Mouse (Mus musculus) heart, embryonic 12.5 days (tissue): Measurements from ENCODE around the gene Gm12169. TPM values are rescaled to one million over a fixed set of nuclear protein-coding genes. Genes with fewer than 3 reads are reported as not detected.

Experiments
- ATAC-seq: fragments of 200-750 bp; cut with Nextera tagmentation; 2 replicates; pipeline ENCODE4 v1.8.0; 2017; ENCODE audit warnings: moderate TSS enrichment, moderate library complexity; ENCODE audit not compliant: insufficient number of reproducible peaks, low FRiP score
- H3K27ac ChIP-seq: fragments of 300-500 bp; sonication (generic); 2 replicates; pipeline ENCODE4 v1.5.1; 2016; ENCODE audit warnings: mild to moderate bottlenecking, moderate library complexity; ENCODE audit not compliant: poor library complexity, severe bottlenecking
- H3K27me3 ChIP-seq: fragments of 300-500 bp; sonication (generic); replicated peaks from 2 replicates; pipeline ENCODE4 v1.6.1; 2016; ENCODE audit warnings: mild to moderate bottlenecking, moderate library complexity
- H3K36me3 ChIP-seq: fragments of 300-500 bp; sonication (generic); 2 replicates; pipeline ENCODE4 v1.6.1; 2016; ENCODE audit warnings: mild to moderate bottlenecking, moderate library complexity
- H3K4me1 ChIP-seq: fragments of 300-500 bp; sonication (generic); replicated peaks from 2 replicates; pipeline ENCODE4 v1.6.1; 2016; ENCODE audit warnings: mild to moderate bottlenecking
- H3K4me2 ChIP-seq: fragments of 300-500 bp; sonication (generic); 2 replicates; pipeline ENCODE4 v1.6.1; 2016; ENCODE audit warnings: mild to moderate bottlenecking, moderate library complexity
- H3K4me3 ChIP-seq: fragments of 300-500 bp; sonication (generic); 2 replicates; pipeline ENCODE4 v1.5.1; 2016; ENCODE audit warnings: mild to moderate bottlenecking
- H3K9ac ChIP-seq: fragments of 300-500 bp; sonication (generic); 2 replicates; pipeline ENCODE4 v1.6.1; 2016; ENCODE audit warnings: mild to moderate bottlenecking, moderate library complexity
- H3K9me3 ChIP-seq: fragments of 300-500 bp; sonication (generic); replicated peaks from 2 replicates; pipeline ENCODE4 v1.6.1; 2016; ENCODE audit warnings: mild to moderate bottlenecking, moderate library complexity
- WGBS: fragments of 180-500 bp; shearing (Covaris S2); methylation state at CpG from one replicate; pipeline ENCODE4 v1.1.7; 2016; 5-methylcytosine and 5-hydroxymethylcytosine counted together
- polyA plus RNA-seq: library from polyadenylated mRNA; unstranded; fragments of >200 nt; fragmentation: Nextera tagmentation; extraction: Ambion mirVana; gene quantifications from 2 replicates; pipeline ENCODE4 v1.2.1, GENCODE M21; 2016

The Gm12169 gene
- polyA plus RNA-seq, 1 experiment from 2014 or later, result not detected

- H3K9ac ChIP-seq, result no peak overlapping the region
- WGBS, result 74% methylated on average over 2 of the region's 2 CpGs
- no peak overlapping the region for H3K4me2 ChIP-seq
- no peaks in the 10 kb centered on the region for H3K36me3 ChIP-seq
- H3K27ac ChIP-seq, result no peak overlapping the region
- H3K9me3 ChIP-seq, result no peaks in the 10 kb centered on the region
- ATAC-seq, result no peak
- no peaks in the 10 kb centered on the region for H3K27me3 ChIP-seq
- H3K4me3 ChIP-seq, result no peak overlapping the region
- H3K4me1 ChIP-seq, result peaks cover 5% of the 10 kb centered on the region
Measured at GRCm38 (mm10) chr11:46543530-46543929, 19.5 kb downstream of the Gm12169 start.

GRCm38 (mm10) chr11:46549721-46550120, 25.7 kb downstream of the Gm12169 start:
- Histone ChIP-seq H3K9me3 (no peaks in the 10 kb centered on the region), H3K36me3 (no peaks in the 10 kb centered on the region), H3K4me3 (no peak overlapping the region), H3K4me1 (no peaks in the 10 kb centered on the region), H3K9ac (no peak overlapping the region), H3K27ac (no peak overlapping the region), H3K4me2 (no peak overlapping the region), H3K27me3 (no peaks in the 10 kb centered on the region)
- no peak for ATAC-seq
- 78% methylated on average over 4 of the region's 4 CpGs for WGBS

GRCm38 (mm10) chr11:46552741-46553140, 28.7 kb downstream of the Gm12169 start:
- H3K9me3 ChIP-seq, result no peaks in the 10 kb centered on the region
- no peak overlapping the region for H3K4me2 ChIP-seq
- no peaks in the 10 kb centered on the region for H3K36me3 ChIP-seq
- H3K27me3 ChIP-seq, result no peaks in the 10 kb centered on the region
- no peak overlapping the region for H3K4me3 ChIP-seq
- WGBS, result 86% methylated on average over 3 of the region's 3 CpGs
- no peaks in the 10 kb centered on the region for H3K4me1 ChIP-seq
- no peak for ATAC-seq
- no peak overlapping the region for H3K9ac ChIP-seq
- no peak overlapping the region for H3K27ac ChIP-seq

GRCm38 (mm10) chr11:46561096-46561495, 37.1 kb downstream of the Gm12169 start:
- H3K4me2 ChIP-seq, result no peak overlapping the region
- no peaks in the 10 kb centered on the region for H3K4me1 ChIP-seq
- no peaks in the 10 kb centered on the region for H3K36me3 ChIP-seq
- WGBS, result 81% methylated on average over 4 of the region's 4 CpGs
- no peak for ATAC-seq
- H3K27me3 ChIP-seq, result no peaks in the 10 kb centered on the region
- H3K9ac ChIP-seq, result no peak overlapping the region
- H3K4me3 ChIP-seq, result no peak overlapping the region
- H3K9me3 ChIP-seq, result no peaks in the 10 kb centered on the region
- no peak overlapping the region for H3K27ac ChIP-seq

GRCm38 (mm10) chr11:46564671-46565070, 40.7 kb downstream of the Gm12169 start:
- ATAC-seq, result no peak
- WGBS, result 26% methylated on average over 1 of the region's 1 CpGs

GRCm38 (mm10) chr11:46565967-46566366, 42.0 kb downstream of the Gm12169 start:
- no peak overlapping the region for H3K27ac ChIP-seq
- no peak for ATAC-seq
- no peaks in the 10 kb centered on the region for H3K36me3 ChIP-seq
- H3K4me1 ChIP-seq, result no peaks in the 10 kb centered on the region
- 87% methylated on average over 2 of the region's 2 CpGs for WGBS
- H3K9ac ChIP-seq, result no peak overlapping the region
- no peaks in the 10 kb centered on the region for H3K9me3 ChIP-seq
- H3K4me3 ChIP-seq, result no peak overlapping the region
- no peak overlapping the region for H3K4me2 ChIP-seq
- no peaks in the 10 kb centered on the region for H3K27me3 ChIP-seq

More at GRCm38 (mm10) chr11:46564671-46565070, 40.7 kb downstream of the Gm12169 start:
- Histone ChIP-seq H3K4me2 (no peak overlapping the region), H3K9ac (no peak overlapping the region), H3K36me3 (no peaks in the 10 kb centered on the region), H3K9me3 (no peaks in the 10 kb centered on the region), H3K27ac (no peak overlapping the region), H3K4me1 (no peaks in the 10 kb centered on the region), H3K4me3 (no peak overlapping the region), H3K27me3 (no peaks in the 10 kb centered on the region)

- Histone ChIP-seq H3K4me2 (no peak overlapping the region), H3K9me3 (no peaks in the 10 kb centered on the region), H3K27ac (no peak overlapping the region), H3K27me3 (no peaks in the 10 kb centered on the region), H3K4me3 (no peak overlapping the region), H3K36me3 (no peaks in the 10 kb centered on the region), H3K4me1 (0 out of 2 replicates have a peak, but pooled peaks cover 3% of the 10 kb centered on the region), H3K9ac (no peak overlapping the region)
- ATAC-seq, result no peak
- WGBS, result 68% methylated on average over 1 of the region's 1 CpGs
Measured at GRCm38 (mm10) chr11:46569107-46569506, 45.1 kb downstream of the Gm12169 start.

GRCm38 (mm10) chr11:46571327-46571726, 47.3 kb downstream of the Gm12169 start, which contains the start of gene BC053393:
Gene BC053393, plus strand, starts transcription at chr11:46571536.
- 17% methylated on average over 1 of the region's 1 CpGs for WGBS
- H3K4me2 ChIP-seq, result no peak within 1 kb of the TSS

GRCm38 (mm10) chr11:46578771-46579281, 54.8 kb downstream of the Gm12169 start:
- no peaks in the 10 kb centered on the region for H3K27me3 ChIP-seq
- H3K9ac ChIP-seq, result no peak overlapping the region
- ATAC-seq, result no peak
- no peaks in the 10 kb centered on the region for H3K36me3 ChIP-seq
- H3K4me3 ChIP-seq, result no peak overlapping the region
- H3K4me2 ChIP-seq, result no peak overlapping the region
- WGBS, result 52% methylated on average over 5 of the region's 5 CpGs
- 0 out of 2 replicates have a peak, but pooled peaks cover 4% of the 10 kb centered on the region for H3K4me1 ChIP-seq
- H3K9me3 ChIP-seq, result no peaks in the 10 kb centered on the region
- H3K27ac ChIP-seq, result no peak overlapping the region

More at GRCm38 (mm10) chr11:46571327-46571726, 47.3 kb downstream of the Gm12169 start, which contains the start of gene BC053393:
- Histone ChIP-seq H3K27ac (no peak within 1 kb of the TSS), H3K4me1 (0 out of 2 replicates have a peak, but pooled peaks cover 3% of the 10 kb centered on the region), H3K9me3 (no peaks in the 10 kb centered on the region), H3K27me3 (no peaks in the 10 kb centered on the region), H3K9ac (no peak within 1 kb of the TSS), H3K36me3 (no peaks in the 10 kb centered on the region), H3K4me3 (no peak within 1 kb of the TSS)
- no peak for ATAC-seq

GRCm38 (mm10) chr11:46580428-46580827, 56.4 kb downstream of the Gm12169 start:
- no peak overlapping the region for H3K4me2 ChIP-seq
- 0 out of 2 replicates have a peak, but pooled peaks cover 4% of the 10 kb centered on the region for H3K4me1 ChIP-seq
- no peak overlapping the region for H3K9ac ChIP-seq
- 79% methylated on average over 3 of the region's 3 CpGs for WGBS
- H3K27me3 ChIP-seq, result no peaks in the 10 kb centered on the region
- H3K27ac ChIP-seq, result no peak overlapping the region
- H3K9me3 ChIP-seq, result no peaks in the 10 kb centered on the region
- H3K36me3 ChIP-seq, result no peaks in the 10 kb centered on the region
- no peak for ATAC-seq
- H3K4me3 ChIP-seq, result no peak overlapping the region

GRCm38 (mm10) chr11:46582741-46583140, 58.7 kb downstream of the Gm12169 start:
- Histone ChIP-seq H3K4me3 (no peak overlapping the region), H3K9me3 (no peaks in the 10 kb centered on the region), H3K4me2 (no peak overlapping the region), H3K27ac (no peak overlapping the region), H3K36me3 (no peaks in the 10 kb centered on the region), H3K9ac (no peak overlapping the region), H3K4me1 (0 out of 2 replicates have a peak, but pooled peaks cover 4% of the 10 kb centered on the region), H3K27me3 (no peaks in the 10 kb centered on the region)
- ATAC-seq, result no peak
- WGBS, result 79% methylated on average over 5 of the region's 5 CpGs
